Mouse (Mus musculus) hindbrain, embryonic 16.5 days (tissue): Measurements from ENCODE around the gene Hsd17b12. TPM values are rescaled to one million over a fixed set of nuclear protein-coding genes. Genes with fewer than 3 reads are reported as not detected.

Experiments used
- ATAC-seq: fragments of 200-750 bp; cut with Nextera tagmentation; 2 replicates; pipeline ENCODE4 v1.8.0; 2017; ENCODE audit warnings: moderate TSS enrichment, moderate library complexity
- H3K27ac ChIP-seq: fragments of 300-500 bp; sonication (generic); 2 replicates; pipeline ENCODE4 v1.5.1; 2014; ENCODE audit warnings: low read depth, mild to moderate bottlenecking, control low read depth, low read length, moderate library complexity
- H3K27me3 ChIP-seq: fragments of 300-500 bp; sonication (generic); replicated peaks from 2 replicates; pipeline ENCODE4 v1.6.1; 2014; ENCODE audit warnings: low read length; ENCODE audit not compliant: control insufficient read depth, insufficient read depth
- H3K36me3 ChIP-seq: fragments of 300-500 bp; sonication (generic); 2 replicates; pipeline ENCODE4 v1.6.1; 2014; ENCODE audit warnings: mild to moderate bottlenecking, low read length, moderate library complexity, mixed read lengths; ENCODE audit not compliant: control insufficient read depth, insufficient read depth
- H3K4me1 ChIP-seq: fragments of 300-500 bp; sonication (generic); 2 replicates; pipeline ENCODE4 v1.6.1; 2014; ENCODE audit warnings: low read depth, low read length; ENCODE audit not compliant: control insufficient read depth, insufficient read depth
- H3K4me2 ChIP-seq: fragments of 300-500 bp; sonication (generic); 2 replicates; pipeline ENCODE4 v1.6.1; 2014; ENCODE audit warnings: mild to moderate bottlenecking, low read length, control low read depth, moderate library complexity
- H3K4me3 ChIP-seq: fragments of 300-500 bp; sonication (generic); 2 replicates; pipeline ENCODE4 v1.5.1; 2014; ENCODE audit warnings: mild to moderate bottlenecking, low read length, control low read depth, moderate library complexity
- H3K9ac ChIP-seq: fragments of 300-500 bp; sonication (generic); 2 replicates; pipeline ENCODE4 v1.6.1; 2014; ENCODE audit warnings: low read depth, mild to moderate bottlenecking, control low read depth, low read length, moderate library complexity
- H3K9me3 ChIP-seq: fragments of 300-500 bp; sonication (generic); 2 replicates; pipeline ENCODE4 v1.6.1; 2014; ENCODE audit warnings: mild to moderate bottlenecking, low read length, moderate library complexity; ENCODE audit not compliant: control insufficient read depth
- WGBS: fragments of 180-500 bp; shearing (Covaris S2); extraction: QIAGEN DNeasy Blood & Tissue Kit; methylation state at CpG from one replicate; pipeline ENCODE4 v1.1.7; 2014; 5-methylcytosine and 5-hydroxymethylcytosine counted together
- polyA plus RNA-seq: library from polyadenylated mRNA; unstranded; fragments of >200 nt; fragmentation: Nextera tagmentation; extraction: Ambion mirVana; gene quantifications from 2 replicates; pipeline ENCODE4 v1.2.1, GENCODE M21; 2015

Gene Hsd17b12
- polyA plus RNA-seq, 1 experiment from 2014 or later: 171 TPM

DNA sequence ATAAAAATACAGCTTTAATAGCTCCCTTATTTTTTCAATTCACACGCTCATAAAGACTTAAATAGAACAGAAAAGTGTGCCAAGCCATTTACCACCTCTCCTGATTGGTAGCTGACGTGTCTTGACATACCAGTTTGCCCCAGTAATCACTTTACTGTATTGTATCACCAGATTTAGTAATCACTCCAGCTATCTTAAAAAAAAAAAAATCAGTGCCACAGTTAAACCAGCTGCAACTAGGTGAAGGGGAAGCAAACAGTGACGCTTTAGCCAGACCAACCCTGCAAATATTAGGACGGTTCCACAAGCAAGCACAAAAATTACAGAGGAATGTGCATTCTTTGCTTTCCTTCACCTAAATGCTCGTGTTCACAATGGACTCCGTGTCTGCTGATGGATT is 4.4 kb upstream of the Hsd17b12 start:
- H3K36me3 ChIP-seq: no peaks in the 10 kb centered on the region
- no peak overlapping the region for H3K27ac ChIP-seq
- peaks cover 4% of the 10 kb centered on the region; the same call in 1 of the 2 replicates for H3K4me1 ChIP-seq
- ATAC-seq: no peak
- H3K9me3 ChIP-seq: no peaks in the 10 kb centered on the region
- H3K9ac ChIP-seq: no peak overlapping the region
- WGBS: 76% methylated on average over 6 of the region's 6 CpGs
- H3K4me3 ChIP-seq: no peak overlapping the region
- H3K27me3 ChIP-seq: no peaks in the 10 kb centered on the region
- no peak overlapping the region for H3K4me2 ChIP-seq

DNA sequence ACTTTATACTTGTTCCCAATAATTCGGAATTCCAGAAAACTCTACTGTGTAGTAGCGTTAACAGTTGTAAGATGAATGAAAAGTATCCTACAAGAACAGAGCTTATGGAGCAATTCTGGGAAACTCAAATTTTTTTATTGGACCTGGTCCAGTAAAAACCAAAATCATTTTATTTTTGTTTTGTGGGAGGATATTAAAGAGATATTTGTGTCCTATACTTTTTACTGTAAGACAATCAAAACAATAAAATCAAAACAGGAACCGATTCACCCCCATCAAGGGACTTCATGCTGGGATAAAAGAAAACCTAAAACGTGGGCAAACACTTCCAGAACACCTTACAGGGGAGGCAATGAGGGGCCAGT is 738 bp upstream of the Hsd17b12 start:
- H3K27ac ChIP-seq: peak overlapping the region; percentile 72
- no peaks in the 10 kb centered on the region for H3K9me3 ChIP-seq
- H3K27me3 ChIP-seq: no peaks in the 10 kb centered on the region
- WGBS: 22% methylated on average over 4 of the region's 4 CpGs
- H3K4me3 ChIP-seq: peak overlapping the region; percentile 88
- H3K9ac ChIP-seq: peak overlapping the region; percentile 55
- H3K4me2 ChIP-seq: peak overlapping the region; percentile 74
- ATAC-seq: no peak
- no peaks in the 10 kb centered on the region for H3K36me3 ChIP-seq
- peaks cover 18% of the 10 kb centered on the region for H3K4me1 ChIP-seq

DNA sequence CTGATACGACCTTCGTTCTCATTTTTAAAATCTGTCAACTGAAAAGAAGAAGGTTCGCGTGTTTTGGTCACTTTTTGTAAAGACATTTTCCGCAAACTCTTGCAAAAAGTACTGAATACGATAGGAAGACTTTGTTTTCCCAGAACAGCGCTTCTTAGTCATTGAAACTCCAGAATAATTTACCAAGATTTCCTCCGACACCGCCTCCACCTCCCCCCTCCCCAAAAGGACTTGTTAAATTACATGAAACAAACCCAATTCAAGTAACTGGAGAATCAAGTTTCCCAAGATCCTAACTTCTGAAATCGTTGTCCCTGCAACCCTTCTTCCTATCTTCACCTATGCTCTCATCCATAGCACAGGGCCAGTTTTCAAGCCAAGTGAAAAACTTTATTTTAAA is 713 bp downstream of the Hsd17b12 start:
- Histone ChIP-seq H3K4me3 (peak overlapping the region; percentile 88), H3K27ac (peak overlapping the region; percentile 89; the same call in 1 of the 2 replicates), H3K27me3 (no peaks in the 10 kb centered on the region), H3K36me3 (no peaks in the 10 kb centered on the region), H3K4me2 (peak overlapping the region; percentile 53), H3K9ac (peak overlapping the region; percentile 94), H3K4me1 (peaks cover 18% of the 10 kb centered on the region), H3K9me3 (no peaks in the 10 kb centered on the region)
- ATAC-seq: no peak
- WGBS: 2% methylated on average over 10 of the region's 10 CpGs

DNA sequence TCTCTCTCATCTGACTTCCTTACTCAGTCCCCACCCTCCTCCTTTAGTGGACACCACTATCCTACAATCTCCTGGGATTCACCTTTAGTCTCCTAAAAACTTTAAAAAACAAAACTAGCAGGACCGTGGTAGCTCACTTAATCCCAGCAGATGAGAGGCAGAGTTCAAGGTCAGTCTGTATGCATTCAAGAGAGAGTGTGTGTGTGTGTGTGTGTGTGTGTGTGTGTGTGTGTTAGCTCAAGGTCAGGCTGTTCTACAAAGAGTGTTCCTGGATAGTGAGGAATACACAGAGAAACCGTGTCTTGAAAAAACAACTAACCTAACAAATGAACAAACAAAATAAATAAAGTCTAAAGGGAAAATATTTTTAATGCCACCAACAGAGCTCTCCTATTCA is 12.6 kb downstream of the Hsd17b12 start:
- Histone ChIP-seq H3K27ac (no peak overlapping the region), H3K9ac (no peak overlapping the region), H3K36me3 (no peaks in the 10 kb centered on the region), H3K4me2 (no peak overlapping the region), H3K4me1 (no peaks in the 10 kb centered on the region), H3K4me3 (no peak overlapping the region), H3K27me3 (no peaks in the 10 kb centered on the region), H3K9me3 (no peaks in the 10 kb centered on the region)
- no peak for ATAC-seq
- 70% methylated on average over 2 of the region's 2 CpGs for WGBS

DNA sequence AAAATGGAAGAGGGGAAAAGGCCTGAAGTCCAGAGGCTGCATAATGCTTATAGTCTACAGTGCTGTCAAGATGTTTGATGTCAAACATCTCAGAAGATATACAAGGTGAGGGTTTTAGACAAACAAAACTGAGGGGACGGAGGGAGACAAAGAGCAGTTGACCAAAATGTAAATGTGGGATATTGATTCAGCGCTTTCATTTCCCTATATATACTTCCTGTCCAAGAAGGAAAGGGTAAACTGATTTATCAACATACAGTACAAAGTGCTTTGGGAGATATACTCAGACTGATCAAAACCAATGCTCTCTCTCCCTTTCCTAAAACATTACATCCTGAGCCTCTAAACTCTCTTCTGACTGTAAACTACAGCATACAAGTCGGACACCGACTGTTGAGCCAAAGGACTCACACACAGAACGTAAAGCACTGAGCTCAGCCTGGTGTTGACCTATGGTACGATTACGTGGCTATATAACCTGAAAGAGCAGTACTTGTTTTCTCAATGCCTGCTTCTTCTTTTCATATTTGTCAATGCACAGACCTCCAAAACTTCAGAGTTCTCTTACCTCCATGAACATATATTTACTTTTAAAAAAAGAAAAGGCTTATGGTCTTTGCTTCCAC is 13.1 kb downstream of the Hsd17b12 start:
- Histone ChIP-seq H3K4me3 (no peak overlapping the region), H3K27ac (no peak overlapping the region), H3K4me1 (no peaks in the 10 kb centered on the region), H3K36me3 (no peaks in the 10 kb centered on the region), H3K9ac (no peak overlapping the region), H3K27me3 (no peaks in the 10 kb centered on the region), H3K9me3 (no peaks in the 10 kb centered on the region), H3K4me2 (no peak overlapping the region)
- WGBS: 95% methylated on average over 7 of the region's 7 CpGs
- no peak for ATAC-seq

DNA sequence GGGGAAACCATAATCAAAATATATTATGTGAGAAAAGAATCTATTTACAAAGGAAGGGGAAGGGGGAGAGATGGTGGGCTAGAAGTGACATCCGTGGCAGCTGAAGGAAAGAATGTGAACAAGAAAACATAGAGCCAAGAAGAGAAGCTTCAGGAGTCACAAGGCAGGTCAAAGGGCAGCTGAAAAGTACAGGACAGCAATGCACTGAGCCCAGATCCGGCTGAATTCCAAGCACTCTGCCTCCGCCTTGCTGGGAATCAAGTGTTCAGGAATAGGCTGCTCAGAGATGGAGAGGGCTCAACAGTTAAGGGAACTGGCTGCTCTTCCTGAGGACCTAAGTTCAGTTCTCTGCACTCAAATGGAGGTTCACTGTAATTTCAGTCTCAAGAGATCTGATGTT is 16.5 kb downstream of the Hsd17b12 start:
- ATAC-seq: no peak
- no peak overlapping the region for H3K4me3 ChIP-seq
- 65% methylated on average over 3 of the region's 3 CpGs for WGBS

DNA sequence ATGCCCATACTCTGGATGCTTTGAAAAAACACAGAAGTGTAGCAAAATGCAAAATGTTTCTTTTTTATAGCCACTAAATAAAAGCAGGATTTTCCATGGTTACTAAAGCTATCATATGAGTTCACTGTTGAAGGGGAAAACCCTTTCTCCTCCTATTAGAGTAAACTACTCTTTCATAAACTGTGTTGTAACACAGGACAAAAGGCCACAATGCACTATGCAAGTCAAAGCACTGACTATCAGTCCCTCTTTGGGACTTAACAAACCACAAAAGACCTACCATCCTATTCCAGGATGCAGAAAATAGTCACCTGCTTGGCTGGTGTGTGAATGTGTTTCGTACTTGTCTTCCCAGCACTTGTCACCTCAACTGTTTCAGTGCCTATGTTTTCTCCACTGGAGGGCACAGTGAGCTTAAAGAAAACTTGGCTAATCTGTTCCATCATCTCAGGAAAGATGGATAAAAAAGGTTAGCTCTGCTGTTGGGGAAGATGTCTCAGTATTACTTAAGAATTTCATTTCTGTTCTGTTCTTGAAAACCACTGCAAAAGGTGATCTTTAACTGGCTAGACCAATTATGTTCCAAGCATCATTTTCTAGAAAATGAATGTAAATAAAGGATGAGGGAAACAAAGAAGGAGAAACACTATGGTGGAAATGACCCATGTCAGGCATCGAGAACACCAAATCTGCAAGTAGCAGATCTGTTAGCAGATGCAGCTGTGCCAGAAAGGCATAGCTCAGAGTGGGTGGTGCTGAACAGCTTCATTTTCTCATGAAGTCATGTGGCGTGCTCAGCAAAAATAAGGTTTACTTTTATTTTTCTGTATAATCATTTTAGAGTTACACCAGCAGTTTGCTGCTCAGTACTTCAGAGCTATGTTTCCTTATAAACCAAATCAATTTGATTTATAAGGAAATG is 19.0 kb downstream of the Hsd17b12 start:
- no peak overlapping the region for H3K4me3 ChIP-seq
- H3K36me3 ChIP-seq: no peaks in the 10 kb centered on the region
- ATAC-seq: no peak
- no peak overlapping the region for H3K27ac ChIP-seq
- no peak overlapping the region for H3K9ac ChIP-seq
- no peaks in the 10 kb centered on the region for H3K27me3 ChIP-seq
- H3K4me1 ChIP-seq: no peaks in the 10 kb centered on the region
- no peaks in the 10 kb centered on the region for H3K9me3 ChIP-seq
- 84% methylated on average over 3 of the region's 3 CpGs for WGBS
- no peak overlapping the region for H3K4me2 ChIP-seq

More for the DNA sequence above, 16.5 kb downstream of the Hsd17b12 start:
- Histone ChIP-seq H3K4me1 (no peaks in the 10 kb centered on the region), H3K27ac (no peak overlapping the region), H3K36me3 (no peaks in the 10 kb centered on the region), H3K9me3 (no peaks in the 10 kb centered on the region), H3K27me3 (no peaks in the 10 kb centered on the region), H3K9ac (no peak overlapping the region), H3K4me2 (no peak overlapping the region)

DNA sequence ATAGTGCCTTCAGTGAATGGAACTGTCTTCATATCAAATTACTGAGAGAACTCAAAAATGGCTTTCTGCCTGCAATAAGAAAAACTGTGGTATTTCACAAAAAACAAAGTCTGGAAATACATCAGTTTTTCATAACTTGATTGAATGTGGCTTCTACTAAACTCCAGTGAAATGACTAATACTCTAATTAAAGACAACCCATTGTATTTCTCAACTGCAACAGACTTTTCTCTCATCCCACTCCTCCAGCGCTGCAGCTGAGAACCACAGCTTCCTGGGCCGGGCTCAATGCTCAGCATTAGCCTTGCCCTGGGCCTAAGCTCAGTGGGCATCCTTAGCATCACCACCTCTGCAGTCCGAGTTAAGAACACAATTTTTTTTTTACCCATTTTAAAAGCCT is 20.9 kb downstream of the Hsd17b12 start:
- Histone ChIP-seq H3K27ac (no peak overlapping the region), H3K4me3 (no peak overlapping the region), H3K4me1 (no peaks in the 10 kb centered on the region), H3K4me2 (no peak overlapping the region), H3K36me3 (no peaks in the 10 kb centered on the region), H3K27me3 (no peaks in the 10 kb centered on the region), H3K9ac (no peak overlapping the region), H3K9me3 (no peaks in the 10 kb centered on the region)
- WGBS: 91% methylated on average over 3 of the region's 3 CpGs
- ATAC-seq: no peak

DNA sequence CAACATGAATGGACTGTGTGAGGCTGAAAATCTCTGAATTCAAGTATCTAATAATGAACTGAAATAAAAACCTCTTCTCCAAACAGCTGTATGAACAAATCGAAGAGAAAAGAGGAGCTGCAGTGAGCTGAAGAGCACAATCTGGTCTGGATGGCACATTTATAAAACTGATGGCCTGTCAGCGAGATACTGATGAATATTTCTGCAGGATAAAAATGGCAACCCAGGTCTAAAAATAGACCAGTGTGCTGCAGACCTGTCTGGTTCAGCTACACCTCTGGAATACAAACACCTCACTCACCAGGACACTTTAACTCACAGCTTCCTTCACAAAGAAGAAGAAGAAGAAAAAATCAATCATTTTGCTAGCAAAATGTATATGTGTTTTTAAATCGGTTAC is 29.3 kb downstream of the Hsd17b12 start:
- peak; percentile 71 for ATAC-seq
- 79% methylated on average over 3 of the region's 3 CpGs for WGBS
- Histone ChIP-seq H3K9ac (no peak overlapping the region), H3K27ac (peak overlapping the region; percentile 66), H3K27me3 (no peaks in the 10 kb centered on the region), H3K4me1 (peaks cover 1% of the 10 kb centered on the region), H3K4me2 (no peak overlapping the region), H3K36me3 (no peaks in the 10 kb centered on the region), H3K9me3 (no peaks in the 10 kb centered on the region), H3K4me3 (no peak overlapping the region)
